Mouse (Mus musculus): ENCODE measurements around the gene Olfr1129. TPM values are rescaled to one million over a fixed set of nuclear protein-coding genes. Genes with fewer than 3 reads are reported as not detected.

Olfr1129 gene
- polyA plus RNA-seq (2012; fragmentation: generic; extraction: Trizol): not detected

GRCm38 (mm10) chr2:87573602-87574001, at the start of gene Olfr1129:
TSS of gene Olfr1129 (plus strand) at chr2:87573902.

GRCm38 (mm10) chr2:87531496-87531895, 42.2 kb upstream of the Olfr1129 start, which contains the start of gene Olfr153:
TSS of gene Olfr153 (plus strand) at chr2:87531796.

GRCm38 (mm10) chr2:87545442-87545841, 28.3 kb upstream of the Olfr1129 start, which contains the start of gene Olfr1128:
TSS of gene Olfr1128 (minus strand) at chr2:87545542.

GRCm38 (mm10) chr2:87605912-87606311, 32.2 kb downstream of the Olfr1129 start, which contains the start of gene Olfr1130:
TSS of gene Olfr1130 (plus strand) at chr2:87606212.

GRCm38 (mm10) chr2:87626804-87627203, 53.1 kb downstream of the Olfr1129 start, which contains the start of gene Olfr1131:
TSS of gene Olfr1131 (plus strand) at chr2:87627104.

Other genes starting within 250 kb of the Olfr1129 start
- gene Olfr1120, start 219.1 kb upstream of the Olfr1129 start, polyA plus RNA-seq (2012; fragmentation: generic; extraction: Trizol): not detected
- gene Olfr1121, start 204.0 kb upstream of the Olfr1129 start, polyA plus RNA-seq (2012; fragmentation: generic; extraction: Trizol): not detected
- not detected for gene Olfr1122, start 188.1 kb upstream of the Olfr1129 start, polyA plus RNA-seq (2012; fragmentation: generic; extraction: Trizol)
- not detected for gene Olfr1123, start 157.3 kb upstream of the Olfr1129 start, polyA plus RNA-seq (2012; fragmentation: generic; extraction: Trizol)
- not detected for gene Olfr1124, start 143.6 kb upstream of the Olfr1129 start, polyA plus RNA-seq (2012; fragmentation: generic; extraction: Trizol)
- not detected for gene Olfr1126, start 119.9 kb upstream of the Olfr1129 start, polyA plus RNA-seq (2012; fragmentation: generic; extraction: Trizol)
- gene Pramel7, start 76.8 kb upstream of the Olfr1129 start, polyA plus RNA-seq (2012; fragmentation: generic; extraction: Trizol): not detected
- not detected for gene Pramel6, start 67.3 kb upstream of the Olfr1129 start, polyA plus RNA-seq (2012; fragmentation: generic; extraction: Trizol)
- not detected for gene Olfr153, start 42.1 kb upstream of the Olfr1129 start, polyA plus RNA-seq (2012; fragmentation: generic; extraction: Trizol)
- not detected for gene Olfr1128, start 28.4 kb upstream of the Olfr1129 start, polyA plus RNA-seq (2012; fragmentation: generic; extraction: Trizol)
- gene Olfr1130, start 32.3 kb downstream of the Olfr1129 start, polyA plus RNA-seq (2012; fragmentation: generic; extraction: Trizol): not detected
- not detected for gene Olfr1131, start 53.2 kb downstream of the Olfr1129 start, polyA plus RNA-seq (2012; fragmentation: generic; extraction: Trizol)
- gene Olfr1132, start 63.6 kb downstream of the Olfr1129 start, polyA plus RNA-seq (2012; fragmentation: generic; extraction: Trizol): not detected
- gene Olfr1133, start 73.5 kb downstream of the Olfr1129 start, polyA plus RNA-seq (2012; fragmentation: generic; extraction: Trizol): not detected
- gene Olfr1134, start 84.6 kb downstream of the Olfr1129 start, polyA plus RNA-seq (2012; fragmentation: generic; extraction: Trizol): not detected
- not detected for gene Olfr1135, start 99.8 kb downstream of the Olfr1129 start, polyA plus RNA-seq (2012; fragmentation: generic; extraction: Trizol)
- not detected for gene Olfr1136, start 120.0 kb downstream of the Olfr1129 start, polyA plus RNA-seq (2012; fragmentation: generic; extraction: Trizol)
- gene Olfr1137, start 139.3 kb downstream of the Olfr1129 start, polyA plus RNA-seq (2012; fragmentation: generic; extraction: Trizol): not detected
- not detected for gene Olfr1138, start 166.1 kb downstream of the Olfr1129 start, polyA plus RNA-seq (2012; fragmentation: generic; extraction: Trizol)
- gene Olfr1140, start 169.8 kb downstream of the Olfr1129 start, polyA plus RNA-seq (2012; fragmentation: generic; extraction: Trizol): not detected
- gene Olfr1141, start 180.1 kb downstream of the Olfr1129 start, polyA plus RNA-seq (2012; fragmentation: generic; extraction: Trizol): not detected
- gene Olfr152, start 205.6 kb downstream of the Olfr1129 start, polyA plus RNA-seq (2012; fragmentation: generic; extraction: Trizol): not detected
- gene Olfr1143, start 226.7 kb downstream of the Olfr1129 start, polyA plus RNA-seq (2012; fragmentation: generic; extraction: Trizol): not detected
- gene Olfr1145, start 235.9 kb downstream of the Olfr1129 start, polyA plus RNA-seq (2012; fragmentation: generic; extraction: Trizol): not detected

All from C3H10T1/2 (cell line).